ENCODE assay signal across 8 mouse cellular contexts in the genomic region with DNA sequence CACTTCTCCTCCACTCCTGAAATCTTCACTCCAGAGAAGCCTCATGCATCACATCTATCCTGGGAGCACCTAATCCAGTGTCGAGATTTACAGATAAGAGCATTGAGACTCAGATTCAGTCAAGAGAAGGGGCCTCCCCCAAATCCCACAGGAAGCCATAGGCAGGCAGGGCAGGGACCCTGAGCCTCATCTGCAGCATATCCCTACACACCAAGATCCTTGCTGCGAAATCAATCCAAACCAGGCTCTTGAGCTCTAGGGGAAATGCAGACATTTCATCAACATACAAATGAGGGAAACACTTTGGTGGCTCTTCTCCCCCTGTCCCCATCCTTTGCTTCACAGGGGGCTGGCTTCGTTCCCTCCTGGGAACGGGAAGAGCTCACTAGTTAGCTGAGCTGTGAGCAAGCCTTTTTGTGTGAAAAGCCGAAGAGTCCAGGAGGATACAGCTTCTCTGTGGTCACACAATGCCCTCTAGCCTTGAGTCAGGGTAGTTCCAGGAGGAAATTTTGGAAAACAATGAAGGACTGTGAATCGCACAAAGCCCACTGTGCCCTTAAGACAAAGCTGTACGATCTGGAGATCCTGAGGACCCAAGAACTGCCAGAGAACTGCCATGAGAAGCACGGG.
DNase-seq lines count a peak whose midpoint lies in the region; ATAC-seq lines count a peak whose summit lies in the region.

No protein-coding gene starts in this region.

- peak; percentile 60; the same call in 1 of the 2 replicates for ATAC-seq in forebrain, embryonic 11.5 days (replicated peaks; ENCODE audit: low FRiP score)
- ATAC-seq in hindbrain, embryonic 14.5 days (ENCODE audit: low FRiP score) = peak; percentile 71

- H3K4me1 ChIP-seq in forebrain, embryonic 11.5 days (replicated peaks; ENCODE audit: control insufficient read depth, insufficient read depth, low read length) = 0 out of 2 replicates have a peak, but pooled peaks cover 2% of the 10 kb centered on the region
- 0 out of 2 replicates have a peak, but pooled peaks cover 5% of the 10 kb centered on the region for H3K4me1 ChIP-seq in hindbrain, embryonic 14.5 days (replicated peaks; ENCODE audit: control insufficient read depth, insufficient read depth, low read length)

- H3K4me3 ChIP-seq in forebrain, embryonic 11.5 days (ENCODE audit: low read depth, low read length) = no peak overlapping the region
- no peak overlapping the region for H3K4me3 ChIP-seq in hindbrain, embryonic 14.5 days (replicated peaks; ENCODE audit: low read length)

- H3K27me3 ChIP-seq in forebrain, embryonic 11.5 days (ENCODE audit: control insufficient read depth, insufficient read depth, low read length) = no peaks in the 10 kb centered on the region
- H3K27me3 ChIP-seq in hindbrain, embryonic 14.5 days (ENCODE audit: control insufficient read depth, insufficient read depth, low read length) = no peaks in the 10 kb centered on the region

- no peaks in the 10 kb centered on the region for H3K9me3 ChIP-seq in forebrain, embryonic 11.5 days (ENCODE audit: control insufficient read depth, low read length)
- H3K9me3 ChIP-seq in hindbrain, embryonic 14.5 days (ENCODE audit: control insufficient read depth, low read length) = no peaks in the 10 kb centered on the region

- peak; percentile 6 for DNase-seq in MN1 (ENCODE audit: low spot score)
- peak; percentile 1 to 34 for DNase-seq in adrenal gland, postnatal 36 days
- DNase-seq in forebrain, embryonic 11.5 days (ENCODE audit: low spot score) = no peak
- DNase-seq in hindbrain, embryonic 14.5 days (ENCODE audit: low spot score) = peak; percentile 79
- DNase-seq in left cerebral cortex, postnatal 10 days (ENCODE audit: extremely low spot score in 1 of 2, low spot score in 2 of 2) = peak; percentile 43 to 49
- peak; percentile 49 to 57 for DNase-seq in right cerebral cortex, adult 2 months (ENCODE audit: low spot score in 2 of 2)
- no peak for DNase-seq in lung, postnatal 36 days
- DNase-seq in spleen, postnatal 10 days (ENCODE audit: low spot score in 2 of 2) = no peak

- WGBS in forebrain, embryonic 11.5 days = 14% methylated on average over 8 of the region's 8 CpGs
- WGBS in hindbrain, embryonic 14.5 days = 13% methylated on average over 8 of the region's 8 CpGs

- no peaks in the 10 kb centered on the region for H3K36me3 ChIP-seq in forebrain, embryonic 11.5 days (ENCODE audit: control insufficient read depth, insufficient read depth, low read length)
- no peaks in the 10 kb centered on the region for H3K36me3 ChIP-seq in hindbrain, embryonic 14.5 days (replicated peaks; ENCODE audit: control insufficient read depth, insufficient read depth)

- intact Hi-C loops in left cerebral cortex, postnatal 10 days (cut with DNase I) = no loop called here

- no peak overlapping the region for H3K9ac ChIP-seq in forebrain, embryonic 11.5 days (ENCODE audit: low read length)
- H3K9ac ChIP-seq in hindbrain, embryonic 14.5 days = no peak overlapping the region

- H3K27ac ChIP-seq in forebrain, embryonic 11.5 days (ENCODE audit: low read depth, low read length) = no peak overlapping the region
- no peak overlapping the region for H3K27ac ChIP-seq in hindbrain, embryonic 14.5 days

- no peak overlapping the region for H3K4me2 ChIP-seq in forebrain, embryonic 11.5 days (ENCODE audit: low read depth, low read length, severe bottlenecking)
- H3K4me2 ChIP-seq in hindbrain, embryonic 14.5 days (replicated peaks) = no peak overlapping the region

Comparison
In these comparisons a context has a peak if more than half of its experiments do, and no peak if none do; other contexts are left out.
1. DNase-seq: peak in MN1 (single experiment), adrenal gland, postnatal 36 days (2 of 2), hindbrain, embryonic 14.5 days (single experiment), left cerebral cortex, postnatal 10 days (2 of 2) and right cerebral cortex, adult 2 months (2 of 2); none in forebrain, embryonic 11.5 days (single experiment), lung, postnatal 36 days (single experiment) and spleen, postnatal 10 days (0 of 2).